Mouse (Mus musculus) gastrocnemius, postnatal 25 days (tissue): ENCODE results near the gene Scd4. TPM values are rescaled to one million over a fixed set of nuclear protein-coding genes. Genes with fewer than 3 reads are reported as not detected.
A peak's percentile ranks its signal among the peaks of the same experiment; 100 is the strongest.

ENCODE experiments used
- DNase-seq: peaks from one replicate; pipeline ENCODE4 v3.0.0; 2022
- microRNA-seq, 2 experiments: library from miRNA; unstranded; fragments of <30 nt; microRNA quantifications; one replicate each; pipeline ENCODE4 v1.2.0; 2021; ENCODE audit warnings: borderline replicate concordance in 2 of 2
- total RNA-seq, 2 experiments: library from RNA; stranded (reverse); gene quantifications; 1 replicate in 1 of 2; 2 replicates in 1 of 2; pipeline ENCODE4 v1.2.3; 2021

Gene Scd4
- total RNA-seq, 2 experiments from 2014 or later, result 0.15 to 0.16 TPM

DNA sequence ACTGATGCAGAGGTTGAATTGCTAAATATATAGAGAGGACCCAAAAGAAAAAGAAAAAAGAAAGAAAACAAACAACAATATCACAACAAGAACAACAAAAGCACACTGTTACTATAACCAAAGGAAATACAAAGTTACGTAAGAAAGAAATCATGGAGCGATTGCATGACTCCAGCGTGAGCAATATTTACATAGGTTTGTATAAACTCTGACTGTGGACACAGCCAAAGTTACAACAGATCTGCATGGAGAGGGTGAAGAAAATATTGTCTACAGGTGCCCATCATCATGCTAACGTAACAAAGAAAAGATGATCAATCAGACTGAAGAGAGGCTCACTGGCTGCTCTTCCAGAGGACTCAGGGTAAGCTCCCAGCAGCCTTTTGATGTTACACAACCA is 47.2 kb downstream of the Scd4 start:
- no peak for DNase-seq

DNA sequence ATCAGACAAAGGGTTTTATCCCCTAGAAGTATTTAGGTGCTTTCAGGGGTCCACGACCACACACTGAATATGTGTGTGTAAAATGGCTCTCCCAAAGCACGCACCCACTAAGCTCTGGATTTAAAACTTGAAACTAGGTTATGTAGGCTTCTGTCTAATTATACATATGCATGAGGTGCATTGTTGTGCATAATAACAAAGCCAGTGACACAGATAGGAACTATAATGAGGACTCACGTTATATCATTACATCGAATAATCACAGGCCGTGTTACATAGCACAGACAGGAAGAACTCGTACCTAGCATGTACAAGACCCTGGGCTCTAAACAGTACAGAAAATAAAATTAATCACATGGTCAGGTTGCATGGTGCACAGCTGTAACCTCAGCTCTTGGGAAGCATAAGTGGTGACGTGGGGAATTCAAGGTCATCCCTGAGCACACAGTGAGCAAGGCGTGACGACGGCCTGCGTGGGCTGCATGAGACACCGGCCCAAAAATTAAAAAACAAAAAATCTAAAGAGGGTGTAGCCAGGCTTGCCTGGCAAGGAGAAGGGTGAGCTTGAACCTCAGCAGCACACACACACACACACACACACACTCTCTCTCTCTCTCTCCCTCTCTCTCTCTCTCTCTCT is 49.9 kb downstream of the Scd4 start:
- no peak for DNase-seq

DNA sequence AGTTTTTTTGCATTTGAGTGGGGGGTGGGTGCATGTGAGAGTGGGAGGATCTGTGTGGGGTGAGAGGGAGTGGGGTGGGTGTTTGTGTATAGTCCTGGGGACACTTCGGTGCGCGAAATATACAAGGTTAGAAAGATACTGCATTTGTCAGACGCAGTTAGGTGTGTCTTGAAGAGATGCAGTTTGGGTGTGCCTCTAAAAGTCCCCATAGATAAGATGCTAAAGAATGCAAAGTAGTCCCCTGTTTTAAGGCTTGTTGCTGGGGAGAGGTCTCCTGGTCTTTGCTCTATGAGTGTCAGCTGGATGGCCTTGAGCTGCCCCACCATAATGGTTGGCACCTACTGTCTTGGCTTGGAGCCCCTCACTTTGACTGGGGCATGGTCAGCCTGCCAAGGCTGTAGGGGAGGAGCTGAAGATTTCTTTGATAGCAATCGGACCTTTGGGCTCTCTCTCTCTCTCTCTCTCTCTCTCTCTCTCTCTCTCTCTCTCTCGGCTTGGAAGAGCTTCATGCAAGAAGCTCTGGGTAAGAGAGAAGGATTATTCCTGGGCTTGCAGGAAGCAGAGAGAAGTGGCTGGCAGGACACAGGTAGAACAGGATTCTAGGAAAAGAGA is 53.1 kb downstream of the Scd4 start:
- DNase-seq, result no peak

DNA sequence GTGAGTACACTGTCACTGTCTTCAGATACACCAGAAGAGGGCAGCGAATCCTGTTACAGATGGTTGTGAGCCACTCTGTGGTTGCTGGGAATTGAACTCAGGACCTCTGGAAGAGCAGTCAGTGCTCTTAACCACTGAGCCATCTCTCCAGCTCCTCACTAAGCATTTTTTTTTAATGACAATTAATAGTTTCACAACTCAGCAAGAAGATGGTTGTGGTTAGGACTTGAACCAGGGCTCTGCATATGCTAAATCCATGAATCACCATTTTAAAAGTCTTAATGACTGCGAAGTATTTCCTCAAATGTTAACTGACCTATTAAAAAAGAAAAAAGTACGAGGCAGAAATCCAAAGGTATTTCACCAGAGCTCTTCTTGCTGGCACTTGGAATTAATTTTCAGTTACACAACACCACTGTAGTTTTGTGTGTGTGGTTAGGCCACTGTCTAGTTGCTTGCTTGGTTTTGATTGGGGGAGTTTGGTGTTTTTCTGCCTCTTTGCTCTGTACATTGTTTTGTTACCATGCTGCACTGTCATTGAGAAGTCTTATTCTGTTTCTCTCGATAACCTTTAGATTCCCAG is 54.3 kb downstream of the Scd4 start:
- no peak for DNase-seq

DNA sequence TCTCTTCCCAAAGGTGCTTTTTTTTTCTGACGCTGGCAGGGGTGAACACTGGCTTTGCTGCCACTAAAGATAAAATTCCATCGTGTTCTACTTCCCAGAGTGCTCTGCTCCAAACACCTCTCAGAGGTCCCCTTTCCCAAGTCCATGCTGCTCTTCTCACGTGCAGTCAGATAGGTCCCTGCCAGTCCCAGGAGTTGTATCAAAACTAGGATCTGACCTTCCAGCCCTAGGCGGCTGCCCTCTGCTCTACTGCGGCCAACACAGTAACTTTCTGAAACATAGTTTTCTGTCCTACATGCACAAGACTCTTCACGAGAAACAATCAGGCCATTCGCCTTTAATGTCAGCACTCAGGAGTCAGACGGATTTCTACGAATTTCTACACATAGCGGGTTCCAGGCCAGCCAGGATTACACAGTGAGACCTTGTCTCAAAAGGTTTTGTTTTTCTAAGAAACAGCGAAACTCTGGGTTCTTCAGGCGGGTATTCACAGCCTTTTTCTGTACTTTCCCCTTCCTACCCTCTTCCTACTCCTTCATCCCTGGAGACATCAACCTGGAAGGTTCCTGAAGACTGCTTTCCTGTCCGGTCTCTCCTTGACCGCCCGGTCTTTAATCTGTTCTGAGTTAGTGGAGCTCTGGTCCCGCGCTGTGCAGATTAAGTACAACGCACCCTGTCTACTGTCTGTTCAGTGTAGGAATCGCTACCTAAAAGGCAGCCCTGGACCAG is 55.0 kb downstream of the Scd4 start:
- no peak for DNase-seq

DNA sequence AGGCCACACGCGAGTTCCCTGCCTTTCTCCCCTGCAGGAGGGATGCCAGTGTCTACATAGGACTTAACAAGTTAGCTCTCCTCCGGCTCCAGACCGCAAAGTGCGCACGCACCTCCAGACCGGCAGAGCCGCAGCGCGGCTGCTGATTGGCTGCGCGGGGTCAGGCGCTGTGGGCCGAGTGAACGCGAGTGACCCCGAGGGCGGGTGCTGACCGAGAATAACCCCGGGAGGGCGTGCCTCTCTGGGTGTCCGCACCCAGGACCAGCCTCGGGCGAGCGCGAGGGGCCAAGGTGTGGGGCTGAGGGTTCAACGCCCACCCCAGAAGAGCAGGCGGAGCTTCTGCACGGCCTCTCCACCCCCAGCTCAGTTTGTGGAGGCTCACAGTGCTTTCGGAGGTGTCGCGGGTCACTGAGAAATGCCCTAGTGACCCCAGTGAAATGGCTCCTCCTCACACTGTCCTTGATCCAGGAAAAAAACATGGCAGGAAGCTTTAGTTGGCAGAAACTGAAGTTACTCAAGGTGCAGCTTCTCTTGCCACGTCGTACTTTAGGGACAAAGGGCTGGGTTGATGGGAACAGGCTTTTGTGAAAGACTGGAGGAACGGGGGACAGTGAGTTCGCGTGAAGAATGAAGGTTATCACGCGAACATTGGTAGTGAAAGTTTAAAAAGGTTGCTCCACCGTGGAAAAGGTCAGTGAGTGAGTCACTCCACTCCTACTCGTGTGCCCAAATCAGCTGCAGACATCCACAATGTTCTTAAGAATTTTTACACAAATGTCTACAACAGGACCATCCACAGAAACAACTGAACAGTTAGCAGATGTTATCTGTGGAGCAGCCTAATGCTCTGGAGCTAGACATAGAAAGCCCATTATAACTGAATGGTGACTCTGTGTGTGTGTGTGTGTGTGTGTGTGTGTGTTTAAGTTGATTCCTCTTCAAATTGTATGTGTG is 55.9 kb downstream of the Scd4 start:
- DNase-seq, result peak; percentile 94

DNA sequence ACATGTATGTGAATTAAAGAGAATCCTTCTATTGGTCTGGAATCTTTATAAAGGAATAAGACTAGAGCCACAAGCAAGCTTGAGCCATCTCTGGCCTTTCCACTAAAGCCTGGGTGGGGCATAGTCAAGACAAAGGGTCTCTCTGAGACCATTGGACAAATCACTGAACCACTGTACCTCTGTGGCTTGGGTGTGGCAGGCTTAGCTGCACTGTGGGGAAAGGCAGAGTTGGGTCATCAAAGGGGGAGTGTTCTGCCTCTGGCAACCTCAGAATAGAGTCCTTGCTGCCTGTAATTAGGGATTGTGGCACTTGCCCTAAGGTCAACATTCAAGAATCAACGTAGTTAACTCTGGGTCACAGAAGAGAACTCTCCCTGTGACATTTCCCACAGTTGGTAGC is 56.6 kb downstream of the Scd4 start:
- no peak for DNase-seq

DNA sequence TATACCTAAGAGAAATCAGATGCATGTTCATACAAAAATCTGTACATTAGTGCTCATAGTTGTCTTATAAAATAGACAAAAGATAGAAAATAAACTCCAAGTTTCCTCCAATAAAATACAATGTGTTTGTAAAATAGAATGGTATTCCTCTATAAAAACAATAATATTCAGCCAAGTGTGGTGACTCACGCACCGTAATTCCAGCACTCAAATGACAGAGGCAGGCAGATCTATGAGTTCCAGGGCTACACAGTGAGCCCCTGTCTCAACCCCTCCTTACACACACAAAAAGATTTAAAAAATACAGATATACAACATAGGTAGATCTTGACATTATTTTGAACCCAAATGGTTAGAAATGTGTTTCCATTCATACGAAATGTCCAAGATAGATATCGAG is 59.0 kb downstream of the Scd4 start:
- no peak for DNase-seq

DNA sequence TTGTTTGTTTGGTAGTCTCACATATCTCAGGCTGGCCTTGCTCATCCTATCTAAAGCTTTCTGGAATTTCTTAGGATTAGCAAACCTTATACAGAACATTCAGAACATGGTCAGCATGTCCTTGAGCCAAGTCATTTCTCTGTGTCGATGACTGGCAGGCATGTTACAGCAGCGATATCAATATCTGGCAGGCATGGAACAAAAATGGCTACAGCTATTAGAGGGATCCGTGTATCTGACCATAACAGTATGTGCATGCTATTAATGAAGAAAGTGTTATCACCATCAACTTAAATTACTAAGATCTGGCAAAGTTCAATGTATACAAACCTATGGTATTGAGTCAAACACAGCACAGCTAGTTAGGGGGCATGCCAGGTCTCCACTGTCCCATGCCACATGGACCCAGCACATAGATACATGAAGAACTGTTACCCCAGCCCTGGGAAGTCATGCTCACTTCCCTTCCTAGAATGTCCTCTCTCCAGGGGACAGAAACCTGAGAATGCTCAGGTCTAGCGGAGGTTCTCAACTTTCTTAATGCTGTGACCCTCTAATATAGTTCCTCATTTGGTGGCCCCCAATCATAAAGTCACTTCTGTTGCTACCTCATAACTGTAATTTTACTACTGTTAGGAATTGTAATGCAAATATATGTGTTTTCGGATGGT is 59.6 kb downstream of the Scd4 start:
- DNase-seq, result no peak

DNA sequence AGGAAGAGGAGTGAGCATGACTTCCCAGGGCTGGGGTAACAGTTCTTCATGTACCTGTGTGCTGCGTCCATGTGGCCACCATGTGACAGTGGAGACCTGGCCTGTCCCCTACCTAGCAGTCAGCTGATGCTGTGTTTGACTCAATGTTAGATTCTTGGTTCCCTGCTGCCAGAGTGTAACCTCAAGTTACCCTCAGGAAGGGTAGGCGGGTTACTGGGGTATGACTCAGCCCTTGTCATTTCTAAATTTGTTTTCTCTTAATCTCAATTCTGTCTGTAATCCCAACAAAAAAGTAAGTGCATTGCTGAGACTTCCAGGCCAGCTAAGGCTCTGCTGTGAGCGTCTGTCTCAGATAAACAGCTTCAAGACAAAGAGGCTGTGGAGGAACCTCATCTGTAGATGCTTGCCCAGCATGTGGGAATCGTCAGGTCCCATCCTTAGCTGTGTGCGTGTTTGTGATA is 61.1 kb downstream of the Scd4 start:
- DNase-seq, result no peak

DNA sequence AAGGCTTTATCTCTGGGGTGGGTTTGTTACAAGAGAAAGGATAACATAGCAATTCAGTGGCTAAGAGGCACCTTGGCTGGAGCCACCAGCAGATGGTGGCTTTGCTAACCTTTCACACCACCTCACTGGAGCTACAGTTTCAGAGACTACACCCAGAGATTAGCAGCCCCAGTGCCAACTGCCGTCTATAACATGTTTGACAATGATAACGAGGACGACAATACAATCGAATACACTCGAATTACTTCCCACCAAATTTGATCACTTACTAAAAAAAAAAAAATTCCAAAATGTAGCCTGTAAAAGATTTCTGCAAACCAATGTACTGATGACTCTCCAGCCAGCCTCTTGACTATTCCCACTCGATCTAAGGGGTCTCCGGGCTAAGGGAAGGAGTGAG is 62.1 kb downstream of the Scd4 start:
- no peak for DNase-seq

Small RNAs within 50 kb of the gene (microRNA-seq; reads per million reads assigned to microRNA genes)
- gene Mir5114, result 0.74 to 1.9 reads per million in 2 experiments

Other genes starting within 250 kb of the Scd4 start
- 10 to 100 TPM; 14.9 to 17.4 TPM for gene Chuk, start 225.6 kb upstream of the Scd4 start, total RNA-seq
- 1 to 10 TPM; 4.0 to 5.7 TPM for gene Cwf19l1, start 197.2 kb upstream of the Scd4 start, total RNA-seq
- 10 to 100 TPM; 12.7 to 13.5 TPM for gene Bloc1s2, start 186.6 kb upstream of the Scd4 start, total RNA-seq
- not detected for gene Pkd2l1, start 140.7 kb upstream of the Scd4 start, total RNA-seq
- gene Scd3, start 129.8 kb upstream of the Scd4 start, total RNA-seq, result not detected
- gene Scd2, start 39.4 kb upstream of the Scd4 start, total RNA-seq, result 10 to 100 TPM; 11.8 to 12.5 TPM
- gene Scd1, start 74.8 kb downstream of the Scd4 start, total RNA-seq, result 100 to 1,000 TPM in 1 of 2 experiments, 10 to 100 TPM in 1; 16.2 to 171 TPM
- not detected for gene Wnt8b, start 160.4 kb downstream of the Scd4 start, total RNA-seq
- 10 to 100 TPM; 15.5 to 17.5 TPM for gene Sec31b, start 212.8 kb downstream of the Scd4 start, total RNA-seq
- gene Gm20538, start 219.7 kb downstream of the Scd4 start, total RNA-seq, result not detected
- gene Ndufb8, start 222.3 kb downstream of the Scd4 start, total RNA-seq, result 1,000 to 10,000 TPM; 1,010 to 1,034 TPM
- gene Hif1an, start 229.8 kb downstream of the Scd4 start, total RNA-seq, result 10 to 100 TPM; 86.7 to 94.7 TPM